Mouse (Mus musculus) heart, embryonic 13.5 days (tissue): ENCODE measurements around the gene Olfr1085. TPM values are rescaled to one million over a fixed set of nuclear protein-coding genes. Genes with fewer than 3 reads are reported as not detected.
"Not testable (repeated sequence)": the region's sequence is repeated elsewhere in the genome, so short reads cannot be mapped to it uniquely, and the experiment has no call there.

Experiments
- ATAC-seq: fragments of 200-750 bp; cut with Nextera tagmentation; 2 replicates; pipeline ENCODE4 v1.8.0; 2017; ENCODE audit warnings: moderate TSS enrichment; ENCODE audit not compliant: insufficient number of reproducible peaks, low FRiP score, low TSS enrichment; ENCODE audit errors: extremely low read depth
- H3K27ac ChIP-seq: fragments of 300-500 bp; sonication (generic); replicated peaks from 2 replicates; pipeline ENCODE4 v1.5.1; 2015; ENCODE audit warnings: moderate library complexity, mild to moderate bottlenecking, inconsistent platforms
- H3K27me3 ChIP-seq: fragments of 300-500 bp; sonication (generic); replicated peaks from 2 replicates; pipeline ENCODE4 v1.6.1; 2015; ENCODE audit warnings: mild to moderate bottlenecking, inconsistent platforms
- H3K36me3 ChIP-seq: fragments of 300-500 bp; sonication (generic); 2 replicates; pipeline ENCODE4 v1.6.1; 2015; ENCODE audit warnings: mild to moderate bottlenecking, inconsistent platforms
- H3K4me1 ChIP-seq: fragments of 300-500 bp; sonication (generic); 2 replicates; pipeline ENCODE4 v1.6.1; 2015; ENCODE audit warnings: inconsistent platforms
- H3K4me2 ChIP-seq: fragments of 300-500 bp; sonication (generic); 2 replicates; pipeline ENCODE4 v1.6.1; 2015; ENCODE audit warnings: inconsistent platforms, mild to moderate bottlenecking, moderate library complexity
- H3K4me3 ChIP-seq: fragments of 300-500 bp; sonication (generic); 2 replicates; pipeline ENCODE4 v1.5.1; 2015; ENCODE audit warnings: moderate library complexity, mild to moderate bottlenecking, inconsistent platforms
- H3K9ac ChIP-seq: fragments of 300-500 bp; sonication (generic); 2 replicates; pipeline ENCODE4 v1.6.1; 2015; ENCODE audit warnings: inconsistent platforms, mild to moderate bottlenecking, moderate library complexity
- H3K9me3 ChIP-seq: fragments of 300-500 bp; sonication (generic); 2 replicates; pipeline ENCODE4 v1.6.1; 2016; ENCODE audit warnings: inconsistent platforms
- WGBS: fragments of 180-500 bp; shearing (Covaris S2); methylation state at CpG from one replicate; pipeline ENCODE4 v1.1.7; 2015; ENCODE audit warnings: mixed read lengths; 5-methylcytosine and 5-hydroxymethylcytosine counted together
- polyA plus RNA-seq: library from polyadenylated mRNA; unstranded; fragments of >200 nt; fragmentation: Nextera tagmentation; extraction: Ambion mirVana; gene quantifications from 2 replicates; pipeline ENCODE4 v1.2.1, GENCODE M21; 2015

Gene Olfr1085
- polyA plus RNA-seq = not detected in 2 replicates

DNA sequence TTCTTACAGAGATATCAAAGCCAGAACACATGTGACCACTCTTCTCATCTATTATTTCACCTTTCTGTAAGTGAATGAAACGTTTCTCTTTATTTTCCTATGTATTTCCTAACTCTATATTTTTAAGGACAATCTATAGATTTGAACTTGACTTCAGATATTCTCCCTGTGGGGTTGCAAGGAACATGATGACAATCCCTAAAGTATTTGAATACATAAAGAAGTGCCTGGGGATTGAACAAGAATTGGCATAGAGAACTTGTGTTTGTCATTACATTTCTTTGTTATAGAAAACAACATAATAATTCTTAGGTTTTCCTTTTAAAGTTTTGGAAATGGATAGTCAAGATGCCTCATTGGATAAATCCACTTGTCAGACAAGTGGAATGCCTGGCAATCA is at the start of gene Olfr1085:
TSS of gene Olfr1085 (minus strand) at position 101 of the 400 bp plus-strand sequence.
- Histone ChIP-seq H3K9me3 (no peaks in the 10 kb centered on the region), H3K36me3 (no peaks in the 10 kb centered on the region), H3K27ac (no peak within 1 kb of the TSS), H3K4me1 (no peaks in the 10 kb centered on the region), H3K4me3 (no peak within 1 kb of the TSS), H3K9ac (no peak within 1 kb of the TSS), H3K27me3 (no peaks in the 10 kb centered on the region), H3K4me2 (no peak within 1 kb of the TSS)
- no peak for ATAC-seq
- WGBS = 19% methylated on average over 1 of the region's 1 CpGs

DNA sequence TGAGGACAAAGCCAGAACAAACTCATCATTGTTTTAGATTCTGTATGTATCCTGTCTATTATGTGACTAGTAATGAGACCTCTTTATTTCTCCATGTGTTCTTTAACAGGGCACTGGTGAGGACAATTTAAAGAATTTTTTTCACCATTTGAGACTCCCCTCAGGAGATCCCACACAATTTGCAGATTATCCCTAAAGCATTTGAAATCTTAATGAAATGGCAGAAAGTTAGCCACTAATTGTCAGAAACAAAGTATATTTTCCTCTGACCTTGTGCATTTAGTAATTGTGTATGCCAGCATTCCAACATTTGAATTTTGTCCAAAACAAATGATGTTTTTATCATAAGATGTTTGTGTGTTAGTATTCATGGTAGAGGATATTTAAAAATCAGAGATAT is 36.5 kb upstream of the Olfr1085 start, which contains the start of gene Olfr1087:
TSS of gene Olfr1087 (minus strand) at position 101 of the 400 bp plus-strand sequence.
- Histone ChIP-seq H3K9me3 (no peaks in the 10 kb centered on the region), H3K4me1 (no peaks in the 10 kb centered on the region), H3K36me3 (no peaks in the 10 kb centered on the region), H3K4me3 (no peak within 1 kb of the TSS), H3K27ac (no peak within 1 kb of the TSS), H3K4me2 (no peak within 1 kb of the TSS), H3K27me3 (no peaks in the 10 kb centered on the region), H3K9ac (no peak within 1 kb of the TSS)
- ATAC-seq = no peak

DNA sequence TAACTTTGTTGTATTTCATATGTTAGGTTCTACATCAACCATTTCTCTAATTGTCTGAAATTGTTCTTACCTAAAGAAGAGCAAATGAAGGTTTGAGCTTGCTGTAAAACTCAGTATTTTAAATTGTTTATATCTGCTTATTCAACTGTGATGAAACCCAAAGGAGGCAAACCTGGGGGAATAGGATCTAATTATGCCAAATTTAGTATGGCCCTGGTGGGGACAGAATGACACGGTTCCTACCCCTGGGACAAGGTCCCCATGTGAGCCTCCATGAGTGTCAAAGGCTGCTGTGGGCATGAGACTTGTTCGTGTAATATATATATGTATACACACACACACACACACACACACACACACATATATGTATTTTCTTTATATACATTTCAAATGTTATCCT is 18.2 kb upstream of the Olfr1085 start, which contains the start of gene Olfr1086:
TSS of gene Olfr1086 (minus strand) at position 101 of the 400 bp plus-strand sequence.
- Histone ChIP-seq H3K9me3 (no peaks in the 10 kb centered on the region), H3K9ac (no peak within 1 kb of the TSS), H3K36me3 (no peaks in the 10 kb centered on the region), H3K4me2 (no peak within 1 kb of the TSS), H3K27ac (no peak within 1 kb of the TSS), H3K4me3 (no peak within 1 kb of the TSS), H3K4me1 (no peaks in the 10 kb centered on the region), H3K27me3 (no peaks in the 10 kb centered on the region)
- WGBS = 63% methylated on average over 2 of the region's 2 CpGs
- ATAC-seq = no peak

DNA sequence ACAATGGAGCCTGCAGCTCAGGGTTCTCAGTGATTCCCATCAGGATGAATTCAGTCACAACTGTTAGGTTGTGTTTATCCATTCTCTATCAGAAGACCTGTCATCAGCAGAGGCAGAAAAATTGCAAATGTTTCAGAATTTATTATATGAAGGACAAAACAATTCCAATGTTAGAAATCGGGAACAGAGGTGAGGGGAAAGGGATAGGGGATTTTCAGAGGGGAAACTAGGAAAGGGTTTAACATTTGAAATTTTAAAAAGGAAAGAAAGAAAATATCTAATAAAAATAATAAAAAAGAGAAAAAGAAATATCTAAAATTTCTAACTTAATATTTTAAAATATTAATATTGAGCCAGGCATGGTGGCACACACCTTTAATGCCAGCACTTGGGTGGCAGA is 22.2 kb downstream of the Olfr1085 start, which contains the start of gene Olfr1084:
TSS of gene Olfr1084 (minus strand) at position 101 of the 400 bp plus-strand sequence.
- not testable (repeated sequence) for H3K9me3 ChIP-seq, H3K9ac ChIP-seq, H3K27me3 ChIP-seq, H3K27ac ChIP-seq, H3K4me2 ChIP-seq, H3K4me3 ChIP-seq, H3K4me1 ChIP-seq, ATAC-seq, H3K36me3 ChIP-seq
- 68% methylated on average over 1 of the region's 1 CpGs for WGBS

Other genes with a start within 250 kb of the Olfr1085 start
- not detected in 2 replicates for gene Olfr1061, start 248.0 kb downstream of the Olfr1085 start, polyA plus RNA-seq
- gene Olfr1062, start 235.3 kb downstream of the Olfr1085 start, polyA plus RNA-seq = not detected in 2 replicates
- not detected in 2 replicates for gene Olfr1065, start 211.4 kb downstream of the Olfr1085 start, polyA plus RNA-seq
- not detected in 2 replicates for gene Olfr1066, start 205.8 kb downstream of the Olfr1085 start, polyA plus RNA-seq
- gene Olfr228, start 174.6 kb downstream of the Olfr1085 start, polyA plus RNA-seq = not detected in 2 replicates
- gene Olfr1076, start 153.6 kb downstream of the Olfr1085 start, polyA plus RNA-seq = not detected in 2 replicates
- not detected in 2 replicates for gene Olfr1079, start 119.5 kb downstream of the Olfr1085 start, polyA plus RNA-seq
- gene Olfr1080, start 103.8 kb downstream of the Olfr1085 start, polyA plus RNA-seq = not detected in 2 replicates
- not detected in 2 replicates for gene Olfr1082, start 63.1 kb downstream of the Olfr1085 start, polyA plus RNA-seq
- gene Olfr1084, start 22.3 kb downstream of the Olfr1085 start, polyA plus RNA-seq = not detected in 2 replicates
- gene Olfr1086, start 18.1 kb upstream of the Olfr1085 start, polyA plus RNA-seq = not detected in 2 replicates
- not detected in 2 replicates for gene Olfr1087, start 36.4 kb upstream of the Olfr1085 start, polyA plus RNA-seq
- gene Olfr1089, start 71.7 kb upstream of the Olfr1085 start, polyA plus RNA-seq = not detected in 2 replicates
- gene Olfr1090, start 97.0 kb upstream of the Olfr1085 start, polyA plus RNA-seq = not detected in 2 replicates
- not detected in 2 replicates for gene Olfr1093, start 120.5 kb upstream of the Olfr1085 start, polyA plus RNA-seq
- not detected in 2 replicates for gene Olfr141, start 148.0 kb upstream of the Olfr1085 start, polyA plus RNA-seq
- gene Olfr1094, start 162.6 kb upstream of the Olfr1085 start, polyA plus RNA-seq = not detected in 2 replicates
- gene Olfr1095, start 189.7 kb upstream of the Olfr1085 start, polyA plus RNA-seq = not detected in 2 replicates
- not detected in 2 replicates for gene Gm13723, start 212.8 kb upstream of the Olfr1085 start, polyA plus RNA-seq
- gene Olfr1097, start 230.2 kb upstream of the Olfr1085 start, polyA plus RNA-seq = not detected in 2 replicates